Mouse (Mus musculus): ENCODE results near the gene Pik3cd. TPM values are rescaled to one million over a fixed set of nuclear protein-coding genes. Genes with fewer than 3 reads are reported as not detected.
"Not testable (repeated sequence)": the region's sequence is repeated elsewhere in the genome, so short reads cannot be mapped to it uniquely, and the experiment has no call there.

The Pik3cd gene
- polyA plus RNA-seq, 1 experiment from 2014 or later = 17.1 TPM

DNA sequence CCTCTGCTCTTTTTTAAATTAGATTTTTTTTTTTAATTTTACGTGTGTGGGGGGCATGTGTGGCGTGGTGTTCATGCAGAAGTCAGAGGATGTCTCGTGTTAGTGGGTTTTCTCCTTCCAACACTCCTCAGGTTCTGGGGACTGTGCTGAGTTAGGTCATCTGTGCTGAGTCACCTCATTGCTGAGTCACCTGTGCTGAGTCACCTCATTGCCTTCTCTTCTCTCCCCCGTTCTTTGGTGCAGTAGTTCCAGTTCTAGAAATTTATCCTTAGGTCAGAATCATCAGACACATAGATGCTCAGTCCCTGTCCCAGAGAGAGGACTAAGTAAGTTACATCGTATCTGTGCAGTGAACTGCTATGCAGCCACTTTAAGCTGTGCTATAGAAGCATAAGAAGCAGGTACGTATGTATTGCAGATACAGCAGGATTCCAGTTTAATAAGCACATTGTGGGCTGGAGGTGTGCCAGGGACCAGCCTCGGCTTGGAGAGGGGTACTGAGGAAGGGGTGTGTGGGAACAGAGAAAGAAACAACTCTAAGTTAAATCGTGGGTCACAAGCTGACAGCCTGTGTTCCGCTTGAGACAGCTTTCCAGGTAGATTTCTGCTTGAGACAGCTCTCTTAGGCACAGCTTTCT lies 69.6 kb downstream of the Pik3cd start:
- no peak for ATAC-seq (ENCODE audit: low FRiP score)
- Histone ChIP-seq H3K4me3 (no peak overlapping the region), H3K4me1 (replicated peaks) (no peaks in the 10 kb centered on the region), H3K9me3 (no peaks in the 10 kb centered on the region), H3K9ac (no peak overlapping the region), H3K4me2 (no peak overlapping the region), H3K27me3 (no peaks in the 10 kb centered on the region), H3K36me3 (peaks cover 84% of the 10 kb centered on the region), H3K27ac (no peak overlapping the region)
- whole genome bisulfite sequencing = 91% methylated on average over 9 of the region's 9 CpGs

DNA sequence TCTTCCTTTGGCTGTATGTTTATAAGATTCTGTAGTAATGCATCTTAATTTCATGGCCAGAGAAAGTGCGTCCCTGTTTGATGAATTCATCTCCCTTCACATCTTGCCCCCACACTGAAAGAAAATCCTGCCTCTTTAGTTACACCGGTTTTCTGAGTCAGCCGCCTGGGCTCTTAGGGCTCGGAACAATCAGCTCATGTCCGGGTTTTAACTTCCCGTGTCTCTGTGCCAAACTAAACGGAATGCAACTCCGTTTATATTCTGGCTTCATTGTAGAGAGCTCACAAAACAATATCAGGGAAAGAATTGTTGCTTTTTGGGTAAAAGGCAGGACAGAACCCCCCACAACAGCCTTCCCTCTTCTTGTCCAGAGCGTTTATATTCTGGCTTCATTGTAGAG lies 73.6 kb downstream of the Pik3cd start:
- 68% methylated on average over 9 of the region's 9 CpGs for WGBS

DNA sequence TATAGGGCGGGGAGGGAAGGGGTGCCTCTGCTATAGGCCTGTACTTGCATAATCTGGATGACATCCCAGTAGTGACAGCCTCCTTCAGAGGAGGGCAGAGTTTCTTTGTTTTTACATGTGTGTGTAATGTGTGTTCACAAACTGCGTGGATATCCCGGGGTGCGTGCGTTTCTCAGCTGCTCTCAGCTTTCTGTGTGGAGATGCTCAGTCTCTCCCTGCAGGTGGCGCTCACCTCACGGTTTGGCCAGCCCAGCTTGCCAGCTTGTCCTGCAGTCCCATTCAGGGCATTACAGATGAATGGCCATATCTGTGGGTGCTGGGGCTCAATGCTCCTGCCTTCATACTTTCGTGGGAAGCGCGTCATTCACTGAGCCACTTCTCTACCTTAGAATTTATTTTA lies 74.0 kb downstream of the Pik3cd start:
- peaks cover 47% of the 10 kb centered on the region for H3K36me3 ChIP-seq
- 72% methylated on average over 10 of the region's 10 CpGs for WGBS
- ATAC-seq (ENCODE audit: low FRiP score) = no peak

More for the DNA sequence above, 73.6 kb downstream of the Pik3cd start:
- H3K4me3 ChIP-seq = no peak overlapping the region
- H3K4me2 ChIP-seq = no peak overlapping the region
- no peaks in the 10 kb centered on the region for H3K27me3 ChIP-seq
- H3K27ac ChIP-seq = no peak overlapping the region
- peaks cover 11% of the 10 kb centered on the region for H3K4me1 ChIP-seq (replicated peaks)
- ATAC-seq (ENCODE audit: low FRiP score) = no peak
- no peak overlapping the region for H3K9ac ChIP-seq
- peaks cover 51% of the 10 kb centered on the region for H3K36me3 ChIP-seq
- no peaks in the 10 kb centered on the region for H3K9me3 ChIP-seq

DNA sequence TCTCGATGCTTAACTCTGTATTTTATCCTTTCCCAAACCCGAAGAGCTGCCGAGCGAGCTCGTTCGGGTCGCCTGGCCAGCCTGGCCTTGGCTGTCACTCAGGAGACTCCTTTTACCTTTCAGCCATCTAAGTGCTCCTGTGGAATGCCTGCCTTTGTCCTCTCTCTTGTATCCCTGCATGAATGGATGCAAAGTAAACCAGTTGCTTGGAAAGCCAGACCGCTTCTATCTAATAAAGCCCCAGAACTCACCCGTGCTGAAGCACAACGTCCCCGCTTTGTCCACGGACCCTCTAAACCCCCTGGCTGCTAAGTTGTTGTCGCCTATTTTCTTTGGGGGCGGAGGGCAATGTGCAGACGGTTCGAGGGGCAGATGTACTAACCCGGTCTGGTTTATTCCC lies 75.6 kb downstream of the Pik3cd start:
- no peak overlapping the region; the same call in 1 of the 2 replicates for H3K27ac ChIP-seq
- 44% methylated on average over 17 of the region's 17 CpGs for WGBS
- no peak overlapping the region for H3K4me2 ChIP-seq
- H3K9me3 ChIP-seq = no peaks in the 10 kb centered on the region
- peaks cover 31% of the 10 kb centered on the region for H3K36me3 ChIP-seq
- no peak overlapping the region for H3K4me3 ChIP-seq
- no peaks in the 10 kb centered on the region for H3K27me3 ChIP-seq
- no peak for ATAC-seq (ENCODE audit: low FRiP score)
- peaks cover 11% of the 10 kb centered on the region for H3K4me1 ChIP-seq (replicated peaks)
- H3K9ac ChIP-seq = no peak overlapping the region

More for the DNA sequence above, 74.0 kb downstream of the Pik3cd start:
- Histone ChIP-seq H3K9ac (no peak overlapping the region), H3K4me3 (no peak overlapping the region), H3K9me3 (no peaks in the 10 kb centered on the region), H3K4me2 (no peak overlapping the region), H3K27ac (no peak overlapping the region), H3K27me3 (no peaks in the 10 kb centered on the region), H3K4me1 (replicated peaks) (peaks cover 11% of the 10 kb centered on the region)

DNA sequence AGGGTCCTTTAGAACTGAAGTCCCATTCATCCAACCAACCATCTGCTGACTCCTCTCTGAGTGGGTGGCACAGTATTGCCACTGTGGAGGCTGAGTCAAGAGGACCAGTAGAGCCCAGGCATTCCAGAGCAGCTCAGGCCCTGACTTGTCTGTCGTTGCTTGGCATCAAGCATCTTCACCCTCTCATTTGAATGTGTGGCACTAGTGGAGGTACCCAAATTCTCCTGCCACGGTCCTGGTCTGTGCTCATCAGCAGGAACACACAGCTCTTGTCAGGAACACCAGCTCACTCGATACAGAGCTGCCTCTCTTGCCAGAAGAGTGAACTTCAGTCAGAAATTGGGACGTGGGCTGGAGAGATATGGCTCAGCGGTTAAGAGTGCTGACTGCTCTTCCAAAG lies 78.7 kb downstream of the Pik3cd start:
- no peak overlapping the region for H3K27ac ChIP-seq
- WGBS = 83% methylated on average over 5 of the region's 5 CpGs
- ATAC-seq (ENCODE audit: low FRiP score) = no peak
- no peak overlapping the region for H3K4me2 ChIP-seq
- no peak overlapping the region for H3K9ac ChIP-seq
- no peaks in the 10 kb centered on the region for H3K9me3 ChIP-seq
- H3K4me3 ChIP-seq = no peak overlapping the region
- H3K36me3 ChIP-seq = peaks cover 9% of the 10 kb centered on the region
- H3K27me3 ChIP-seq = no peaks in the 10 kb centered on the region
- H3K4me1 ChIP-seq (replicated peaks) = peaks cover 25% of the 10 kb centered on the region

DNA sequence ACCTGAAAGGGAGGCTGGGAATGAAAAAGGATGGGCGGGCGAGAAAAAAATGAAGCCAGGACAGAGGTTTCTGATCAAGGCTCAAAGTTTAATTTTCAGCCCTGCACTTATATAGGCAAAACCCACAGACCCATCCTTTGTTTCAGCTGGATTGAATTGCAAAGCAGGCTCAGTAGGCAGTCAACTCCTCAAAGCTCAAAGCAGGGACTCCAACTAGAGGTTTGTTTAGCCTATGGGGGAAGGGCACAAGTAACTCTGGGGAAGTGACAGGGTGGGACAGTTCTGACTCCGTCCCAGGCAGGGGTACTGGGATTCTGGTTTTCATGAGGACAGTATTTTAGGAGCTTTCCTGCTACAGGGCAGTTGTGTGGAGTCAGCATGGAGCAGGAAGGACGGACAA lies 81.1 kb downstream of the Pik3cd start:
- Histone ChIP-seq H3K27ac (peak overlapping the region; percentile 48; the same call in 1 of the 2 replicates), H3K36me3 (peaks cover 12% of the 10 kb centered on the region), H3K4me2 (no peak overlapping the region), H3K4me1 (replicated peaks) (peaks cover 15% of the 10 kb centered on the region), H3K9me3 (no peaks in the 10 kb centered on the region), H3K4me3 (no peak overlapping the region), H3K9ac (no peak overlapping the region), H3K27me3 (no peaks in the 10 kb centered on the region)
- no peak for ATAC-seq (ENCODE audit: low FRiP score)
- 36% methylated on average over 4 of the region's 4 CpGs for WGBS

DNA sequence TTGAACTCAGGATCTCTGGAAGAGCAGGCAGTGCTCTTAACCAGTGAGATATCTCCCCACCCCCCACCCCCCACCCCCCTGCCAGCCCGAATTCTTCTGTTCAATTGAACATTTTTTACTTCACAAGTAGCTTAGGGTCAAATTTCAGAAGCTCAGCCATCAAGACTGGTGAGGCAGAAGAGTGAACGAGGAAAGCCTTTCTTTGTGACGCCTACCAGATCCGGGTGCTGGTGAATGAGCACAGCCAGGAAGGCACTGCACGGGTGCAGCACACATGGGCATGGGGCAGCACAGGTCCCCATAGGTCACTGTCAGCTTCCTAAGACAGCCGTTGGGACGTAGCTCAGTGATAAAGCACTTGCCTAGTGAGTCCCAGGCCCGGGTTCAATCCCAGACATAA lies 82.4 kb downstream of the Pik3cd start:
- 22% methylated on average over 8 of the region's 8 CpGs for WGBS
- peaks cover 14% of the 10 kb centered on the region for H3K4me1 ChIP-seq (replicated peaks)
- H3K36me3 ChIP-seq = peaks cover 24% of the 10 kb centered on the region
- no peak overlapping the region for H3K27ac ChIP-seq
- no peak overlapping the region for H3K4me3 ChIP-seq
- no peak for ATAC-seq (ENCODE audit: low FRiP score)
- no peaks in the 10 kb centered on the region for H3K27me3 ChIP-seq
- H3K9ac ChIP-seq = no peak overlapping the region
- H3K9me3 ChIP-seq = no peaks in the 10 kb centered on the region
- no peak overlapping the region for H3K4me2 ChIP-seq

DNA sequence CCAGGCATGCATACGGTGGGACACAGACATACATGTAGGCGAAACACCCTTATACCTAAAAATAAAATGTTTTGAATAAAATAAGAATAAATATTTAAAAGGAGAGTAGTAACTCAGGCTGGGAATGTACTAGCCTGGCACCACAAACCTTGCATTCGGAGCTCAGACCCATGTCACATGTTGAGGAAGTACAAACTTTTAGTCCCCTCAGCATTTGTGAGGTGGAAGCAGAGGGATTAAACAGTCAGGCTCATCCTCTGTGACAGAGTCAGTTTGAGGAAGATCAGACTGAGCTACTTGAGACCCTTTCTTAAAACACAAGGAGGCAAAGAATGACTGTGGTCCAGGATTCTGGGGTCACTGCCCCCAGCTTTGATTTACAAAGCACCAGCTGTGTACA lies 85.4 kb downstream of the Pik3cd start:
- H3K4me1 ChIP-seq (replicated peaks) = peaks cover 19% of the 10 kb centered on the region
- H3K4me3 ChIP-seq; H3K9me3 ChIP-seq; H3K27ac ChIP-seq; ATAC-seq (ENCODE audit: low FRiP score); H3K4me2 ChIP-seq; H3K9ac ChIP-seq; H3K27me3 ChIP-seq: not testable (repeated sequence)
- 92% methylated on average over 3 of the region's 3 CpGs for WGBS
- peaks cover 35% of the 10 kb centered on the region for H3K36me3 ChIP-seq

DNA sequence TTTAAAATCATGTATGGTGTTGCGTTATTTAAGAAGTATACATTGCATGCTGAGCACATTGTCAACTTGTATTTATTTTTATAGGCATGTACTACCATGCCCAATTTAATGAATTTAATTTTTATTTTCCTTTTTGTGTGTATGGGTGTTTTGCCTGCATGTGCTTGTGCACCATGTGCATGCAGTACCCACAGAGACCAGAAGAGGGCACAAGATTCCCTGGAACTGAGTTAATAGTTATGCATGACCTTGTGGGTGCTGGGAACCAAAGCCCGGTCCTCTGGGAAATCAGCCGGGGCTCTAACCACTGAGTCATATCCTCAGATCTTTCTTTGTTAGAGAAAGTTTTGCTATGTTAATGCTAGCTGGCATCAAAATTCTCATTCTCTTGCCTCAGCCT lies 87.5 kb downstream of the Pik3cd start:
- Histone ChIP-seq H3K4me1 (replicated peaks) (peaks cover 5% of the 10 kb centered on the region; the same call in 1 of the 2 replicates), H3K4me3 (no peak overlapping the region), H3K36me3 (peaks cover 35% of the 10 kb centered on the region), H3K27ac (no peak overlapping the region), H3K9me3 (no peaks in the 10 kb centered on the region), H3K4me2 (no peak overlapping the region), H3K9ac (no peak overlapping the region), H3K27me3 (no peaks in the 10 kb centered on the region)
- no peak for ATAC-seq (ENCODE audit: low FRiP score)
- WGBS = 98% methylated on average over 3 of the region's 3 CpGs

DNA sequence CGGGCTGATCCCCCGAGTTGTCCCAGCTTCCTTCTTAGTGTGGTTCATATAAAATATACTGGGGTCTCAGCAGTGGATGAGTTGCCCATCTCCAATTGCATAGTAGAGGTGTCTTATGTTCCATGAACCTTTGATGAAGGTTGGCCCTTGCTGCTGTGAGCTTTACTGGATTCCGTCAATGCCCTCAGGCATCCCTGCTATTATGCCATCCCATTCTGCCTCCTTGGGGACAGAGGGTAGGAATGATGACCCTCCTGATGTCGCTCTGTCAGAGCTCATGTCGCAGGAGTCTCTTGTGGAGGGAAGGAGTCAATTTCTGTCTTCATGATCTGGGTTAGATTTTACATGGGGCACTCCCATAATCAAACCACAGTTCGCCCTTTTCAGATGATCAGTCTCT lies 88.9 kb downstream of the Pik3cd start:
- not testable (repeated sequence) for H3K27ac ChIP-seq; H3K4me2 ChIP-seq; ATAC-seq (ENCODE audit: low FRiP score); H3K4me3 ChIP-seq; H3K27me3 ChIP-seq; H3K9me3 ChIP-seq; H3K9ac ChIP-seq
- H3K36me3 ChIP-seq = peaks cover 32% of the 10 kb centered on the region
- WGBS = 76% methylated on average over 6 of the region's 6 CpGs
- peaks cover 16% of the 10 kb centered on the region for H3K4me1 ChIP-seq (replicated peaks)

DNA sequence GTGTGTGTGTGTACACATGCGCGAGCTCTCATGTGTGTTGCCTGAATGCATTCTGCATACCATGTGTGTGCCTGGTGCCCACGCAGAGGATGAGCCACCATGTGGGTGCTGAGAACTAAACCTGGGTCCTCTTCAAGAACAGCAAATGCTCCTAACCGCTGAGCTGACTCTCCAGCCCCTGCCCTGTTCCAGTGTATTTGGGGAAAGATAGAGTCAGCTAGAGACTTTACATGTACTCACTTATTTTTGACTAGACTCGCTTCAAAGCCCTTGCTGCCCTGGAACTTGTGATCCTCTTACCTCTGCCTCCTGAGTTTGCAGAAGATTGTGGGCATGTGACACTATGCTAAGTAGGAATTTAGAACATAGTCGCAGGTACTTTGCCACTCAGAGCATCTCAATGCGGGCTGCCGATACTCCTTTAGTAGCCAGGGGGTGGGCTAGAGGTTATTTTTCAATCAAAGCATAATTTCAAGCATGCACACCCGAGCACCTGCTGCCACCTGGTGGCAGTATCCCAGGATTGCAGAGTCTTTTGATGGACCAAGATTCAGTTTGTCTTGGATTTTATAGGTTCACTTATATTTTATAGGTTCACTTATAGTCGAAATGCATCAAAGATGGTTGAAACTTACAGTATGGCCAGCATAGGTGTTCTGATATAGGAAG lies 90.9 kb downstream of the Pik3cd start:
- no peak overlapping the region for H3K4me3 ChIP-seq
- ATAC-seq (ENCODE audit: low FRiP score) = no peak
- H3K27me3 ChIP-seq = no peaks in the 10 kb centered on the region
- H3K27ac ChIP-seq = no peak overlapping the region
- peaks cover 24% of the 10 kb centered on the region for H3K36me3 ChIP-seq
- H3K4me1 ChIP-seq (replicated peaks) = peaks cover 34% of the 10 kb centered on the region
- H3K9ac ChIP-seq = no peak overlapping the region
- no peak overlapping the region for H3K4me2 ChIP-seq
- H3K9me3 ChIP-seq = no peaks in the 10 kb centered on the region
- 53% methylated on average over 10 of the region's 10 CpGs for WGBS

DNA sequence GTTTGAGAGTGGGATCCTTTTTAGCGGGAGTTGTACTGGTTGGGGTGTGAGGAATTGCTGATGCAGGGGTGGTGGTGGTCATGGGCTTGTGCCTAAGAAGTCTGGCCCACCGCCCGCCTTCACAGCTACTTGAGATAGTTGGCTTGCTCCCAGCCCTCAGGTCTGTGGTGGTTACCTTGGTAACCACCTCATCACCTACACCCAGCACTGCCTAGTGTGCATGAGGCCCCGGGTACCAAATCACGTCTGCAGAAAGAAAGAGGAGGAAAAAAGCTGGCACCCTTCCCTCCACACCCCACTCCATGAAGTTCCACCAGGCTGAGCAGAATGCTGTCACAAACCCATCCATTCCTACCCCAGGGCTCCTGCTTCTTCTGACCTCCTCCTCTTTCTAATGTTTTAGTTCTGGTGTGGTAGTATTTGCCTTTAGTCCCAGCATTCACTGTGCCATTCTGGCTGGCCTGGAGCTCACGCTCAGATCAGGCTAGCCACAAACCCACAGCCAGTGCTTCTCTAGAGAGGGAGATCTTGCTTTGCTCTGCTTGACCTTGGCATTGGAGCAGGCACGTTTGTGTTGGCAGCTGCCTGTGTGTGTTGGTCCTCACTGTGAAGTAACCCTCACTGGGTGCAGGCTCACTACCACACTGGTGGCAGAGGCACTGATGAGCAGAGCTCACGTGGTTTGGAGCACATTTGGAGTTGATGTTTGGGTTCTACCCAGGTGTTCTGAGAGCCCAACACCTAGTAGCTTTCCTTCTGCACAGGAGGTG lies 92.9 kb downstream of the Pik3cd start:
- Histone ChIP-seq H3K4me3 (no peak overlapping the region), H3K4me1 (replicated peaks) (peaks cover 49% of the 10 kb centered on the region), H3K27ac (no peak overlapping the region; the same call in 1 of the 2 replicates), H3K36me3 (peaks cover 5% of the 10 kb centered on the region), H3K27me3 (no peaks in the 10 kb centered on the region), H3K4me2 (no peak overlapping the region), H3K9ac (no peak overlapping the region), H3K9me3 (no peaks in the 10 kb centered on the region)
- 58% methylated on average over 8 of the region's 8 CpGs for WGBS
- no peak for ATAC-seq (ENCODE audit: low FRiP score)
